Mouse (Mus musculus) myocyte (in vitro differentiated cells): ENCODE data around the gene Trim7.
"Not testable (repeated sequence)": the region's sequence is repeated elsewhere in the genome, so short reads cannot be mapped to it uniquely, and the experiment has no call there.

Experiments
- E2F4 ChIP-seq: IDR thresholded peaks from one replicate; pipeline ENCODE4 v1.6.1; 2011; ENCODE audit warnings: mild to moderate bottlenecking, control low read depth, moderate library complexity; ENCODE audit not compliant: insufficient read depth
- MAX ChIP-seq: IDR thresholded peaks from one replicate; pipeline ENCODE4 v1.6.1; 2011; ENCODE audit warnings: low read depth, mild to moderate bottlenecking, control low read depth
- MYOD1 ChIP-seq, 3 experiments: IDR thresholded peaks; one replicate each; pipeline ENCODE4 v1.6.1; 2011; ENCODE audit warnings: control low read depth in 2 of 3, low read depth in 2 of 3, mild to moderate bottlenecking in 2 of 3, moderate library complexity in 1 of 3; ENCODE audit not compliant: insufficient read length in 2 of 3, control insufficient read depth in 1 of 3
- MYOG ChIP-seq, 3 experiments: IDR thresholded peaks; one replicate each; pipeline ENCODE4 v1.6.1; 2011; ENCODE audit warnings: control low read depth in 2 of 3, low read depth in 2 of 3, mild to moderate bottlenecking in 2 of 3; ENCODE audit not compliant: insufficient read length in 2 of 3, control insufficient read depth in 1 of 3, insufficient read depth in 1 of 3
- POLR2A ChIP-seq: IDR thresholded peaks from one replicate; pipeline ENCODE4 v1.6.1; 2011; ENCODE audit warnings: low read depth, mild to moderate bottlenecking, control low read depth, moderate library complexity; ENCODE audit not compliant: insufficient read length
- POLR2AphosphoS2 ChIP-seq: IDR thresholded peaks from one replicate; pipeline ENCODE4 v1.6.1; 2011; ENCODE audit warnings: low read depth, control low read depth; ENCODE audit not compliant: insufficient read length
- REST ChIP-seq: IDR thresholded peaks from one replicate; pipeline ENCODE4 v1.6.1; 2011; ENCODE audit warnings: mild to moderate bottlenecking, control low read depth, moderate library complexity; ENCODE audit not compliant: insufficient read depth, insufficient read length
- SRF ChIP-seq: IDR thresholded peaks from one replicate; pipeline ENCODE4 v1.6.1; 2011; ENCODE audit warnings: low read depth; ENCODE audit not compliant: control insufficient read depth, insufficient read length
- TCF12 ChIP-seq: IDR thresholded peaks from one replicate; pipeline ENCODE4 v1.6.1; 2011; ENCODE audit warnings: mild to moderate bottlenecking, control low read depth; ENCODE audit not compliant: poor library complexity, insufficient read depth, severe bottlenecking
- TCF3 ChIP-seq: IDR thresholded peaks from one replicate; pipeline ENCODE4 v1.6.1; 2011; ENCODE audit warnings: low read depth, control low read depth; ENCODE audit not compliant: insufficient read length
- USF1 ChIP-seq: IDR thresholded peaks from one replicate; pipeline ENCODE4 v1.6.1; 2011; ENCODE audit warnings: low read depth, mild to moderate bottlenecking, control low read depth, moderate library complexity

DNA sequence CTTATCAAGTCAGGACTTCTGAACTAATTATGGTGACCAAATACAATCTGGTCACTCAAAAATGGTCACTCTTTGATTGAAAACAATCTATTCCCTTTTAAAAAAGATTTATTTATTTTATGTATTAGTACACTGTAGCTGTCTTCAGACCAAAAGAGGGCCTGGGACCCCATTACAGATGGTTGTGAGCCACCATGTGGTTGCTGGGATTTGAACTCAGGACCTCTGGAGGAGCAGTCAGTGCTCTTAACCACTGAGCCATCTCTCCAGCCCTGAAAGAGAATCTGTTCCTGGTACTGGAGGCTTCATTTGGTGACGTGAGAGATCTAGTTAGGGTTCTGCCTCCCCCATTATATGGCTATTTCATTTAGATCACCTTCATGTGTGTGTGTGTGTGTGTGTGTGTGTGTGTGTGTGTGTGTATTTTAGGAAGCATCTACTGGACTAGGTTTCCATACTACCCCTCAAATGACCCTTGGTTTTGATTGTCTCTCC, 49.5 kb downstream of the Trim7 start:
- not testable (repeated sequence) for TF ChIP-seq POLR2AphosphoS2; POLR2A; SRF; TCF12; E2F4; REST; USF1; TCF3; MAX; MYOD1 (IDR thresholded peaks at IDR 0.05; ENCODE audit: control insufficient read depth in 1 of 3, insufficient read length in 2 of 3, low read depth in 2 of 3); MYOG (IDR thresholded peaks at IDR 0.05; ENCODE audit: control insufficient read depth in 1 of 3, insufficient read depth in 1 of 3, insufficient read length in 2 of 3, low read depth in 2 of 3)
